30 mouse cellular contexts compared by ENCODE assay signal in the genomic region with DNA sequence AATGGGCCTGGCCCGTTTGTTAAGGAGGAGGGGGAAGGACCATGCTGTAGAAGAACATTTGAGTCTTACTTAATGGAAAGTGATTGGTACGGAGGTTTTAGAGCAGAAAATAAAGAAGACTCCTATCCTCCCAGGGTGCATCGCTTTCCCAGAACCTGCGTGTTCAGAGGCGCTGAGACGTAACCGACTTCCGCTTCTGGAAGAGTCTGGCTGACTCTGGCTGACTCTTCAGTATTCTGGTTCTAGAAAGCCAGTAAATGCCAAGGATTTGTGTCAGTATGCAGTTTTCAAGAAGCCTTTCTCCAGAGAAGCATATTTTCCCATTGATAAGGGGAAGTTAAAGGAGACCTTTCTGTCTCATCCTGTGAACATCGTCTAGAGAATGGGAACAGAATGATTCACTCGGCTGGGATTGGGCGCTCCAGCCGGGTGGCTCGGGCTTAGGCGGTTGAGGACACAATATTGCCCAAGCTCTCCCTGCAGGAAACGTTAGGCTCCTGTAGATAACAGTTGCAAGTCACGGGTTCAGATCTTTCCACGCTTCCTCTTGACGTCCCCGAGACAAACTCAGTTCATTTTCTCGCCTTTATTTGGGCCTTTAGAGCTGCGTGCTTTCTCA. TPM values are rescaled to one million over a fixed set of nuclear protein-coding genes. Genes with fewer than 3 reads are reported as not detected.
DNase-seq lines count a peak whose midpoint lies in the region; ATAC-seq lines count a peak whose summit lies in the region.
"Had no signal": no experiment of that assay in that cellular context is flagged by ENCODE, and none has a peak within 500 bp of the region (broad histone marks: within the 10 kb centered on the region; RNA-seq: fewer than 3 reads in every experiment).

No protein-coding gene starts in this region.

- H3K27me3 ChIP-seq in kidney, embryonic 16.5 days (ENCODE audit: insufficient read depth, low read length): no peaks in the 10 kb centered on the region
- H3K27me3 ChIP-seq in kidney, embryonic 15.5 days: no peaks in the 10 kb centered on the region
- H3K27me3 ChIP-seq in liver, embryonic 16.5 days (ENCODE audit: control insufficient read depth, insufficient read depth, low read depth, low read length): no peaks in the 10 kb centered on the region
- H3K27me3 ChIP-seq: forebrain, embryonic 13.5 days; hindbrain, embryonic 13.5 days; limb, embryonic 15.5 days; midbrain, embryonic 13.5 days had no signal

- intact Hi-C loops in heart, postnatal 10 days (cut with DNase I): loop anchor here (5.0 kb wide), 1 partner anchor 35 kb away; no protein-coding TSS in a partner anchor

- no peak overlapping the region for H3K4me2 ChIP-seq in kidney, embryonic 16.5 days (replicated peaks; ENCODE audit: low read depth, low read length)
- no peak overlapping the region for H3K4me2 ChIP-seq in kidney, embryonic 15.5 days
- H3K4me2 ChIP-seq in liver, embryonic 16.5 days (ENCODE audit: low read depth, low read length): no peak overlapping the region
- H3K4me2 ChIP-seq: forebrain, embryonic 13.5 days; heart, embryonic 11.5 days; hindbrain, embryonic 13.5 days; limb, embryonic 15.5 days; midbrain, embryonic 13.5 days had no signal

- H3K9ac ChIP-seq in kidney, embryonic 16.5 days (replicated peaks; ENCODE audit: low read length): no peak overlapping the region
- no peak overlapping the region for H3K9ac ChIP-seq in kidney, embryonic 15.5 days
- no peak overlapping the region for H3K9ac ChIP-seq in liver, embryonic 16.5 days (ENCODE audit: low read depth, low read length)
- H3K9ac ChIP-seq: forebrain, embryonic 13.5 days; hindbrain, embryonic 13.5 days; limb, embryonic 15.5 days; midbrain, embryonic 13.5 days had no signal

- H3K4me1 ChIP-seq in kidney, embryonic 16.5 days (ENCODE audit: insufficient read depth, low read length): peaks cover 14% of the 10 kb centered on the region; the same call in 1 of the 2 replicates
- peaks cover 18% of the 10 kb centered on the region for H3K4me1 ChIP-seq in kidney, embryonic 15.5 days
- peaks cover 29% of the 10 kb centered on the region for H3K4me1 ChIP-seq in liver, embryonic 16.5 days (ENCODE audit: control insufficient read depth, low read depth, low read length)

- no peak overlapping the region for H3K4me3 ChIP-seq in kidney, embryonic 16.5 days (ENCODE audit: low read length)
- H3K4me3 ChIP-seq in kidney, embryonic 15.5 days (replicated peaks): no peak overlapping the region
- no peak overlapping the region for H3K4me3 ChIP-seq in liver, embryonic 16.5 days (ENCODE audit: low read depth, low read length)
- H3K4me3 ChIP-seq: forebrain, embryonic 13.5 days; hindbrain, embryonic 13.5 days; limb, embryonic 10.5 days; limb, embryonic 15.5 days; midbrain, embryonic 13.5 days had no signal

- DNase-seq in 416B (ENCODE audit: low read depth): peak; percentile 74
- DNase-seq in MEL-GATA-1-ER (ENCODE audit: extremely low read depth, low read depth): peak; percentile 90
- DNase-seq in heart, adult 11 months: no peak
- DNase-seq in left cerebral cortex, adult 9 months (ENCODE audit: low spot score in 2 of 2): no peak
- no peak for DNase-seq in heart, postnatal 10 days
- DNase-seq: adrenal gland, postnatal 10 days; B cell, adult 2 months; cerebellum, adult 8-10 months; cerebellum, postnatal 25 days; gastrocnemius, postnatal 14 days; heart, adult 18-20 months; heart, postnatal 4 days; layer of hippocampus, postnatal 36 days; lung, postnatal 10 days had no signal

- no peak for ATAC-seq in kidney, embryonic 16.5 days (ENCODE audit: low FRiP score, low TSS enrichment)
- ATAC-seq in kidney, embryonic 15.5 days (replicated peaks; ENCODE audit: low FRiP score): no peak
- no peak for ATAC-seq in liver, embryonic 16.5 days (ENCODE audit: low read depth)
- ATAC-seq: forebrain, embryonic 13.5 days; intestine, postnatal 0 days; midbrain, embryonic 13.5 days had no signal

- H3K9me3 ChIP-seq in kidney, embryonic 16.5 days (ENCODE audit: low read length): no peaks in the 10 kb centered on the region
- no peaks in the 10 kb centered on the region for H3K9me3 ChIP-seq in kidney, embryonic 15.5 days (replicated peaks)
- H3K9me3 ChIP-seq in liver, embryonic 16.5 days (replicated peaks; ENCODE audit: control insufficient read depth, low read length): no peaks in the 10 kb centered on the region
- H3K9me3 ChIP-seq: forebrain, embryonic 13.5 days; hindbrain, embryonic 13.5 days; limb, embryonic 10.5 days; limb, embryonic 15.5 days had no signal

- H3K36me3 ChIP-seq in kidney, embryonic 16.5 days (ENCODE audit: insufficient read depth, low read length): peaks cover 22% of the 10 kb centered on the region
- peaks cover 29% of the 10 kb centered on the region for H3K36me3 ChIP-seq in kidney, embryonic 15.5 days
- peaks cover 15% of the 10 kb centered on the region; the same call in 1 of the 2 replicates for H3K36me3 ChIP-seq in liver, embryonic 16.5 days (ENCODE audit: control insufficient read depth, insufficient read depth)

- 83% methylated on average over 21 of the region's 21 CpGs for WGBS in kidney, embryonic 16.5 days
- 89% methylated on average over 21 of the region's 21 CpGs for WGBS in kidney, embryonic 15.5 days
- WGBS in liver, embryonic 16.5 days (ENCODE audit: insufficient replicate concordance): 71% methylated on average over 21 of the region's 21 CpGs

- H3K27ac ChIP-seq in kidney, embryonic 16.5 days (ENCODE audit: low read length): 0 out of 2 replicates have a peak overlapping the region, but pooled peaks have one; percentile 18
- no peak overlapping the region for H3K27ac ChIP-seq in kidney, embryonic 15.5 days
- peak overlapping the region; percentile 11; the same call in 1 of the 2 replicates for H3K27ac ChIP-seq in liver, embryonic 16.5 days (ENCODE audit: low read length)
- H3K27ac ChIP-seq: forebrain, embryonic 13.5 days; hindbrain, embryonic 13.5 days; limb, embryonic 10.5 days; limb, embryonic 15.5 days; macrophage; midbrain, embryonic 13.5 days had no signal

RNA-seq across cellular contexts. Expression of a gene that starts 21.7 kb away (rescaled TPM):
- 19.2 and 32.1 TPM in 2 replicates for polyA plus RNA-seq in kidney, embryonic 16.5 days (2015; fragmentation: Nextera tagmentation; extraction: Ambion mirVana)
- 37.3 and 40.2 TPM in 2 replicates for polyA plus RNA-seq in kidney, embryonic 15.5 days (2015; fragmentation: Nextera tagmentation; extraction: Ambion mirVana)
- polyA plus RNA-seq in liver, embryonic 16.5 days (2015; fragmentation: Nextera tagmentation; extraction: Ambion mirVana): 14.1 and 16.7 TPM in 2 replicates
- total RNA-seq in heart, postnatal 10 days (2021): 10 to 100 TPM; 36.3 to 39.9 TPM

RNA-seq across cellular contexts. Expression of a gene that starts 39.6 kb away (rescaled TPM):
- not detected in 2 replicates for polyA plus RNA-seq in kidney, embryonic 16.5 days (2015; fragmentation: Nextera tagmentation; extraction: Ambion mirVana)
- not detected in 2 replicates for polyA plus RNA-seq in kidney, embryonic 15.5 days (2015; fragmentation: Nextera tagmentation; extraction: Ambion mirVana)
- polyA plus RNA-seq in liver, embryonic 16.5 days (2015; fragmentation: Nextera tagmentation; extraction: Ambion mirVana): not detected in 2 replicates
- not detected for total RNA-seq in heart, postnatal 10 days (2021)
- total RNA-seq: adrenal gland, postnatal 10 days; gastrocnemius, postnatal 14 days; heart, adult 18-20 months; heart, postnatal 4 days; layer of hippocampus, postnatal 36 days; left cerebral cortex, postnatal 10 days had no signal
- polyA plus RNA-seq: embryonic facial prominence, embryonic 11.5 days; forebrain, embryonic 13.5 days; hindbrain, embryonic 13.5 days; intestine, postnatal 0 days; large intestine, adult 2 months; limb, embryonic 15.5 days; macrophage; midbrain, embryonic 13.5 days; stomach, embryonic 14.5 days; testis, adult 2 months had no signal

RNA-seq across cellular contexts. Expression of a gene that starts 58.4 kb away (rescaled TPM):
- polyA plus RNA-seq in kidney, embryonic 16.5 days (2015; fragmentation: Nextera tagmentation; extraction: Ambion mirVana): 39.1 and 40.1 TPM in 2 replicates
- 40.6 and 45.1 TPM in 2 replicates for polyA plus RNA-seq in kidney, embryonic 15.5 days (2015; fragmentation: Nextera tagmentation; extraction: Ambion mirVana)
- polyA plus RNA-seq in liver, embryonic 16.5 days (2015; fragmentation: Nextera tagmentation; extraction: Ambion mirVana): 14.5 and 14.9 TPM in 2 replicates
- total RNA-seq in heart, postnatal 10 days (2021): 10 to 100 TPM; 37.3 to 39.5 TPM

Comparison
In these comparisons a context has a peak if more than half of its experiments do, and no peak if none do; other contexts are left out.
1. DNase-seq: peak in 416B (single experiment) and MEL-GATA-1-ER (single experiment); none in heart, adult 11 months (single experiment), left cerebral cortex, adult 9 months (0 of 2) and heart, postnatal 10 days (0 of 2).